Mouse (Mus musculus): ENCODE measurements around the gene Hoxa4.
A peak's percentile ranks its signal among the peaks of the same experiment; 100 is the strongest.

Hoxa4 gene

GRCm38 (mm10) chr6:52150401-52150966 lies 41.1 kb downstream of the Hoxa4 start:
- DNase-seq = peak in 1 of 2 experiments; percentile 27

Data from kidney, postnatal 4 days (tissue).